10 mouse cellular contexts compared by ENCODE assay signal in genomic region chr2:27847001-27847400, GRCm38 (mm10). TPM values are rescaled to one million over a fixed set of nuclear protein-coding genes. Genes with fewer than 3 reads are reported as not detected.
DNase-seq lines count a peak whose midpoint lies in the region; ATAC-seq and TF ChIP-seq lines count a peak whose summit lies in the region.
"Had no signal": no experiment of that assay in that cellular context is flagged by ENCODE, and none has a peak within 500 bp of the region (broad histone marks: within the 10 kb centered on the region; RNA-seq: fewer than 3 reads in every experiment).

No protein-coding gene starts in this region.

- intact Hi-C loops in heart, postnatal 10 days (cut with DNase I) = no loop called here

- no peaks in the 10 kb centered on the region for H3K27me3 ChIP-seq in limb, embryonic 15.5 days
- H3K27me3 ChIP-seq in hindbrain, embryonic 13.5 days = no peaks in the 10 kb centered on the region
- H3K27me3 ChIP-seq: embryonic facial prominence, embryonic 12.5 days; hindbrain, embryonic 12.5 days had no signal

- WGBS in limb, embryonic 15.5 days = 36% methylated on average over 5 of the region's 5 CpGs
- 67% methylated on average over 5 of the region's 5 CpGs for WGBS in hindbrain, embryonic 13.5 days

- H3K27ac ChIP-seq in embryonic fibroblast, embryonic 13.5 days (ENCODE audit: insufficient read depth, low read length) = peak overlapping the region; percentile 87
- peak overlapping the region; percentile 88 for H3K27ac ChIP-seq in limb, embryonic 15.5 days
- H3K27ac ChIP-seq in hindbrain, embryonic 13.5 days = no peak overlapping the region
- H3K27ac ChIP-seq: embryonic facial prominence, embryonic 12.5 days; hindbrain, embryonic 12.5 days had no signal

- no peak overlapping the region for H3K4me2 ChIP-seq in limb, embryonic 15.5 days
- no peak overlapping the region for H3K4me2 ChIP-seq in hindbrain, embryonic 13.5 days
- H3K4me2 ChIP-seq: embryonic facial prominence, embryonic 12.5 days; hindbrain, embryonic 12.5 days had no signal

- no peaks in the 10 kb centered on the region for H3K9me3 ChIP-seq in limb, embryonic 15.5 days
- H3K9me3 ChIP-seq in hindbrain, embryonic 13.5 days = no peaks in the 10 kb centered on the region
- H3K9me3 ChIP-seq: embryonic facial prominence, embryonic 12.5 days; G1E; hindbrain, embryonic 12.5 days had no signal

- no peak overlapping the region for H3K4me3 ChIP-seq in embryonic fibroblast, embryonic 13.5 days (ENCODE audit: insufficient read depth, low read length)
- no peak overlapping the region for H3K4me3 ChIP-seq in limb, embryonic 15.5 days
- H3K4me3 ChIP-seq in hindbrain, embryonic 13.5 days = no peak overlapping the region
- H3K4me3 ChIP-seq: embryonic facial prominence, embryonic 12.5 days; hindbrain, embryonic 12.5 days had no signal

- no peak for TF ChIP-seq POLR2A in embryonic fibroblast, embryonic 13.5 days (IDR thresholded peaks at IDR 0.05; ENCODE audit: low read depth, low read length)

- DNase-seq in Muller cell, postnatal 12 days (ENCODE audit: inconsistent ontology term) = peak; percentile 92
- DNase-seq in heart, postnatal 10 days = peak; percentile 72 to 79
- DNase-seq in spleen, postnatal 14 days (ENCODE audit: low spot score in 2 of 2) = no peak
- DNase-seq in MN1 (ENCODE audit: low spot score) = no peak

- no peaks in the 10 kb centered on the region for H3K36me3 ChIP-seq in limb, embryonic 15.5 days
- H3K36me3 ChIP-seq in hindbrain, embryonic 13.5 days = no peaks in the 10 kb centered on the region
- H3K36me3 ChIP-seq: embryonic facial prominence, embryonic 12.5 days; G1E; hindbrain, embryonic 12.5 days had no signal

- no peak overlapping the region for H3K9ac ChIP-seq in limb, embryonic 15.5 days
- H3K9ac ChIP-seq in hindbrain, embryonic 13.5 days = no peak overlapping the region
- H3K9ac ChIP-seq: embryonic facial prominence, embryonic 12.5 days; hindbrain, embryonic 12.5 days had no signal

- ATAC-seq in limb, embryonic 15.5 days (ENCODE audit: insufficient number of reproducible peaks, low FRiP score, low TSS enrichment, low read depth) = no peak
- no peak for ATAC-seq in hindbrain, embryonic 13.5 days (ENCODE audit: low FRiP score)

- no peak for TF ChIP-seq CTCF in embryonic fibroblast, embryonic 13.5 days (IDR thresholded peaks at IDR 0.05; ENCODE audit: borderline replicate concordance, insufficient read depth, low read length)

- H3K4me1 ChIP-seq in embryonic fibroblast, embryonic 13.5 days (ENCODE audit: control insufficient read depth, insufficient read depth, low read length) = peaks cover 13% of the 10 kb centered on the region
- H3K4me1 ChIP-seq in limb, embryonic 15.5 days = peaks cover 32% of the 10 kb centered on the region
- no peaks in the 10 kb centered on the region for H3K4me1 ChIP-seq in hindbrain, embryonic 13.5 days (replicated peaks)

RNA-seq across cellular contexts. Expression of gene Col5a1, which starts 39.2 kb away (rescaled TPM):
- 997 and 1,013 TPM in 2 replicates for polyA plus RNA-seq in embryonic fibroblast, embryonic 13.5 days (2011; ENCODE audit: insufficient read length, low read depth, missing spikeins)
- 100 to 1,000 TPM; 157 to 164 TPM for total RNA-seq in heart, postnatal 10 days (2021)
- polyA plus RNA-seq in limb, embryonic 15.5 days (2015; fragmentation: Nextera tagmentation; extraction: Ambion mirVana) = 259 and 273 TPM in 2 replicates
- 15.4 and 16.3 TPM in 2 replicates for polyA plus RNA-seq in hindbrain, embryonic 13.5 days (2015; fragmentation: Nextera tagmentation; extraction: Ambion mirVana)

Comparison
In these comparisons a context has a peak if more than half of its experiments do, and no peak if none do; other contexts are left out.
1. DNase-seq: peak in Muller cell, postnatal 12 days (single experiment) and heart, postnatal 10 days (2 of 2); none in spleen, postnatal 14 days (0 of 2) and MN1 (single experiment).
2. RNA of gene Col5a1, which starts 39.2 kb away (polyA plus RNA-seq): 997 to 1,013 TPM in embryonic fibroblast, embryonic 13.5 days and 259 to 273 TPM in limb, embryonic 15.5 days; 15.4 to 16.3 TPM in hindbrain, embryonic 13.5 days; every median in the first group is over 10 times any median in the second.